27 mouse cellular contexts compared by ENCODE assay signal in genomic region chr6:136286180-136286579, GRCm38 (mm10). TPM values are rescaled to one million over a fixed set of nuclear protein-coding genes. Genes with fewer than 3 reads are reported as not detected.
DNase-seq lines count a peak whose midpoint lies in the region; ATAC-seq lines count a peak whose summit lies in the region.
"Had no signal": no experiment of that assay in that cellular context is flagged by ENCODE, and none has a peak within 500 bp of the region (broad histone marks: within the 10 kb centered on the region; RNA-seq: fewer than 3 reads in every experiment).

No protein-coding gene starts in this region.

- H3K4me2 ChIP-seq in midbrain, embryonic 14.5 days (ENCODE audit: low read length) = no peak overlapping the region
- no peak overlapping the region for H3K4me2 ChIP-seq in midbrain, embryonic 13.5 days (replicated peaks)
- H3K4me2 ChIP-seq: embryonic facial prominence, embryonic 12.5 days; forebrain, embryonic 13.5 days; forebrain, embryonic 15.5 days had no signal

- no peak overlapping the region for H3K4me3 ChIP-seq in heart, embryonic 10.5 days
- H3K4me3 ChIP-seq in midbrain, embryonic 14.5 days (replicated peaks; ENCODE audit: low read depth, low read length) = no peak overlapping the region
- H3K4me3 ChIP-seq in midbrain, embryonic 13.5 days (replicated peaks) = no peak overlapping the region
- H3K4me3 ChIP-seq: embryonic facial prominence, embryonic 10.5 days; embryonic facial prominence, embryonic 12.5 days; forebrain, embryonic 13.5 days; forebrain, embryonic 15.5 days had no signal

- 52% methylated on average over 11 of the region's 11 CpGs for WGBS in heart, embryonic 10.5 days
- 76% methylated on average over 11 of the region's 11 CpGs for WGBS in midbrain, embryonic 14.5 days
- 74% methylated on average over 11 of the region's 11 CpGs for WGBS in midbrain, embryonic 13.5 days

- no peak for DNase-seq in frontal cortex, postnatal 10 days (ENCODE audit: low spot score in 2 of 2)
- peak; percentile 70 for DNase-seq in heart, embryonic 10.5 days (ENCODE audit: low spot score)
- no peak for DNase-seq in heart, postnatal 36 days
- peak; percentile 18 for DNase-seq in midbrain, embryonic 14.5 days
- DNase-seq: adrenal gland, adult 8-10 months; adrenal gland, postnatal 14 days; adrenal gland, postnatal 36 days; B cell, adult 2 months; cerebellum, adult 11-12 months; cerebellum, adult 2 months; cerebellum, adult 9-10 months; cerebellum, postnatal 10 days; cerebellum, postnatal 25 days had no signal

- no peaks in the 10 kb centered on the region for H3K27me3 ChIP-seq in heart, embryonic 10.5 days (ENCODE audit: insufficient read depth, poor library complexity, severe bottlenecking)
- no peaks in the 10 kb centered on the region for H3K27me3 ChIP-seq in midbrain, embryonic 14.5 days (ENCODE audit: control insufficient read depth, insufficient read depth, low read length)
- no peaks in the 10 kb centered on the region for H3K27me3 ChIP-seq in midbrain, embryonic 13.5 days
- H3K27me3 ChIP-seq: embryonic facial prominence, embryonic 12.5 days; forebrain, embryonic 13.5 days; forebrain, embryonic 15.5 days; Patski had no signal

- intact Hi-C loops in heart, postnatal 36 days (cut with DNase I) = no loop called here

- no peak overlapping the region for H3K9ac ChIP-seq in midbrain, embryonic 14.5 days (replicated peaks; ENCODE audit: low read length)
- no peak overlapping the region for H3K9ac ChIP-seq in midbrain, embryonic 13.5 days (replicated peaks)
- H3K9ac ChIP-seq: embryonic facial prominence, embryonic 12.5 days; forebrain, embryonic 13.5 days; forebrain, embryonic 15.5 days had no signal

- H3K9me3 ChIP-seq in heart, embryonic 10.5 days = no peaks in the 10 kb centered on the region
- no peaks in the 10 kb centered on the region for H3K9me3 ChIP-seq in midbrain, embryonic 14.5 days (ENCODE audit: control insufficient read depth, low read length)
- H3K9me3 ChIP-seq in midbrain, embryonic 13.5 days = no peaks in the 10 kb centered on the region
- H3K9me3 ChIP-seq: embryonic facial prominence, embryonic 10.5 days; embryonic facial prominence, embryonic 12.5 days; forebrain, embryonic 13.5 days; forebrain, embryonic 15.5 days had no signal

- H3K27ac ChIP-seq in heart, embryonic 10.5 days = no peak overlapping the region
- no peak overlapping the region for H3K27ac ChIP-seq in midbrain, embryonic 14.5 days (replicated peaks; ENCODE audit: low read depth, low read length)
- no peak overlapping the region for H3K27ac ChIP-seq in midbrain, embryonic 13.5 days
- H3K27ac ChIP-seq: embryonic facial prominence, embryonic 10.5 days; embryonic facial prominence, embryonic 12.5 days; forebrain, embryonic 13.5 days; forebrain, embryonic 15.5 days had no signal

- ATAC-seq in frontal cortex, adult (ENCODE audit: low TSS enrichment) = peak; percentile 46
- ATAC-seq in midbrain, embryonic 14.5 days (ENCODE audit: low FRiP score, low TSS enrichment) = no peak
- ATAC-seq in midbrain, embryonic 13.5 days = no peak
- ATAC-seq: activated CD4-positive, CD25-positive, alpha-beta regulatory T cell, adult 4 months; CD4-positive, CD25-positive, alpha-beta regulatory T cell, adult 4 months; forebrain, embryonic 13.5 days; forebrain, embryonic 15.5 days; Patski had no signal

- no peaks in the 10 kb centered on the region for H3K36me3 ChIP-seq in heart, embryonic 10.5 days
- H3K36me3 ChIP-seq in midbrain, embryonic 14.5 days (ENCODE audit: control insufficient read depth, insufficient read depth, low read length) = no peaks in the 10 kb centered on the region
- H3K36me3 ChIP-seq in midbrain, embryonic 13.5 days = no peaks in the 10 kb centered on the region
- H3K36me3 ChIP-seq: embryonic facial prominence, embryonic 10.5 days; embryonic facial prominence, embryonic 12.5 days; forebrain, embryonic 15.5 days; G1E had no signal

- H3K4me1 ChIP-seq in heart, embryonic 10.5 days = no peaks in the 10 kb centered on the region
- H3K4me1 ChIP-seq in midbrain, embryonic 14.5 days (ENCODE audit: control insufficient read depth, insufficient read depth, low read length) = no peaks in the 10 kb centered on the region
- H3K4me1 ChIP-seq in midbrain, embryonic 13.5 days (replicated peaks) = no peaks in the 10 kb centered on the region
- H3K4me1 ChIP-seq: embryonic facial prominence, embryonic 10.5 days; embryonic facial prominence, embryonic 12.5 days; forebrain, embryonic 13.5 days; forebrain, embryonic 15.5 days had no signal

RNA-seq across cellular contexts. Expression of gene Gm8994, which starts 41.2 kb away (rescaled TPM):
- polyA plus RNA-seq in heart, embryonic 10.5 days (2016; fragmentation: Nextera tagmentation; extraction: Ambion mirVana) = not detected in 2 replicates
- not detected for total RNA-seq in heart, postnatal 36 days (2021)
- polyA plus RNA-seq in midbrain, embryonic 14.5 days (2014; fragmentation: Nextera tagmentation; extraction: Ambion mirVana) = not detected in 2 replicates
- polyA plus RNA-seq in midbrain, embryonic 13.5 days (2015; fragmentation: Nextera tagmentation; extraction: Ambion mirVana) = not detected in 2 replicates
- total RNA-seq: adrenal gland, adult 18-20 months; adrenal gland, adult 8-10 months; adrenal gland, postnatal 14 days; adrenal gland, postnatal 36 days; CH12.LX; G1E had no signal
- polyA plus RNA-seq: activated CD4-positive, CD25-positive, alpha-beta regulatory T cell, adult 4 months; CD4-positive, CD25-positive, alpha-beta regulatory T cell, adult 4 months; embryonic facial prominence, embryonic 10.5 days; embryonic facial prominence, embryonic 12.5 days; embryonic facial prominence, embryonic 14.5 days; forebrain, embryonic 11.5 days; forebrain, embryonic 13.5 days; forebrain, embryonic 15.5 days had no signal

Comparison
In these comparisons a context has a peak if more than half of its experiments do, and no peak if none do; other contexts are left out.
1. DNase-seq: peak in heart, embryonic 10.5 days (single experiment) and midbrain, embryonic 14.5 days (single experiment); none in frontal cortex, postnatal 10 days (0 of 2) and heart, postnatal 36 days (0 of 2).